Comparison of ENCODE assay signal across 13 mouse cellular contexts in genomic region chr12:82935121-82935762, GRCm38 (mm10).
A peak's percentile ranks its signal among the peaks of the same experiment; 100 is the strongest.
DNase-seq lines count a peak whose midpoint lies in the region; ATAC-seq lines count a peak whose summit lies in the region.
"Had no signal": no experiment of that assay in that cellular context is flagged by ENCODE, and none has a peak within 500 bp of the region (broad histone marks: within the 10 kb centered on the region; RNA-seq: fewer than 3 reads in every experiment).

No protein-coding gene starts in this region.

- no peaks in the 10 kb centered on the region for H3K36me3 ChIP-seq in lung, embryonic 15.5 days
- no peaks in the 10 kb centered on the region for H3K36me3 ChIP-seq in heart, embryonic 10.5 days
- no peaks in the 10 kb centered on the region for H3K36me3 ChIP-seq in intestine, embryonic 16.5 days (ENCODE audit: control insufficient read depth, insufficient read depth, low read length)
- H3K36me3 ChIP-seq: embryonic facial prominence, embryonic 10.5 days; liver, embryonic 12.5 days; midbrain, embryonic 12.5 days had no signal

- no peak overlapping the region for H3K9ac ChIP-seq in lung, embryonic 15.5 days
- no peak overlapping the region for H3K9ac ChIP-seq in intestine, embryonic 16.5 days (ENCODE audit: low read depth, low read length)
- H3K9ac ChIP-seq: liver, embryonic 12.5 days; midbrain, embryonic 12.5 days had no signal

- peaks cover 26% of the 10 kb centered on the region for H3K4me1 ChIP-seq in lung, embryonic 15.5 days
- H3K4me1 ChIP-seq in heart, embryonic 10.5 days: peaks cover 27% of the 10 kb centered on the region
- H3K4me1 ChIP-seq in intestine, embryonic 16.5 days (ENCODE audit: control insufficient read depth, insufficient read depth, low read length): peaks cover 4% of the 10 kb centered on the region; the same call in 1 of the 2 replicates
- H3K4me1 ChIP-seq: embryonic facial prominence, embryonic 10.5 days; liver, embryonic 12.5 days; midbrain, embryonic 12.5 days had no signal

- no peaks in the 10 kb centered on the region for H3K9me3 ChIP-seq in lung, embryonic 15.5 days
- no peaks in the 10 kb centered on the region for H3K9me3 ChIP-seq in heart, embryonic 10.5 days
- no peaks in the 10 kb centered on the region for H3K9me3 ChIP-seq in intestine, embryonic 16.5 days (ENCODE audit: control insufficient read depth, low read length)
- H3K9me3 ChIP-seq: embryonic facial prominence, embryonic 10.5 days; liver, embryonic 12.5 days; midbrain, embryonic 12.5 days had no signal

- WGBS in lung, embryonic 15.5 days: 34% methylated on average over 6 of the region's 6 CpGs
- 64% methylated on average over 6 of the region's 6 CpGs for WGBS in heart, embryonic 10.5 days
- 68% methylated on average over 6 of the region's 6 CpGs for WGBS in intestine, embryonic 16.5 days

- no peak overlapping the region for H3K27ac ChIP-seq in lung, embryonic 15.5 days
- H3K27ac ChIP-seq in heart, embryonic 10.5 days: peak overlapping the region; percentile 80
- H3K27ac ChIP-seq in intestine, embryonic 16.5 days (ENCODE audit: low read length): peak overlapping the region; percentile 57
- H3K27ac ChIP-seq: embryonic facial prominence, embryonic 10.5 days; liver, embryonic 12.5 days; midbrain, embryonic 12.5 days had no signal

- DNase-seq in lung, postnatal 14 days: no peak
- peak; percentile 80 for DNase-seq in heart, embryonic 10.5 days (ENCODE audit: low spot score)
- DNase-seq in lung, postnatal 25 days (ENCODE audit: low spot score): peak; percentile 13
- DNase-seq in urinary bladder, postnatal 10 days (ENCODE audit: low spot score): no peak
- no peak for DNase-seq in gastrocnemius, postnatal 4 days (ENCODE audit: low spot score in 2 of 2)
- DNase-seq: spleen, adult 18-20 months; thymus, adult 18-20 months had no signal

- H3K4me2 ChIP-seq in lung, embryonic 15.5 days: no peak overlapping the region
- H3K4me2 ChIP-seq in intestine, embryonic 16.5 days (ENCODE audit: low read depth, low read length): no peak overlapping the region
- H3K4me2 ChIP-seq: liver, embryonic 12.5 days; midbrain, embryonic 12.5 days had no signal

- no peaks in the 10 kb centered on the region for H3K27me3 ChIP-seq in lung, embryonic 15.5 days
- no peaks in the 10 kb centered on the region for H3K27me3 ChIP-seq in heart, embryonic 10.5 days (ENCODE audit: insufficient read depth, poor library complexity, severe bottlenecking)
- H3K27me3 ChIP-seq in intestine, embryonic 16.5 days (replicated peaks; ENCODE audit: control insufficient read depth, insufficient read depth, low read length): no peaks in the 10 kb centered on the region
- H3K27me3 ChIP-seq: liver, embryonic 12.5 days; midbrain, embryonic 12.5 days had no signal

- H3K4me3 ChIP-seq in lung, embryonic 15.5 days: no peak overlapping the region
- no peak overlapping the region for H3K4me3 ChIP-seq in heart, embryonic 10.5 days
- no peak overlapping the region for H3K4me3 ChIP-seq in intestine, embryonic 16.5 days (ENCODE audit: low read length)
- H3K4me3 ChIP-seq: embryonic facial prominence, embryonic 10.5 days; liver, embryonic 12.5 days; midbrain, embryonic 12.5 days had no signal

- ATAC-seq in lung, embryonic 15.5 days (ENCODE audit: borderline replicate concordance, extremely low read depth, low FRiP score, low TSS enrichment): peak; percentile 33; the same call in 1 of the 2 replicates
- peak; percentile 93 for ATAC-seq in intestine, embryonic 16.5 days
- ATAC-seq: forebrain, embryonic 14.5 days; liver, embryonic 12.5 days had no signal

Comparison
In these comparisons a context has a peak if more than half of its experiments do, and no peak if none do; other contexts are left out.
1. DNase-seq: peak in heart, embryonic 10.5 days (single experiment) and lung, postnatal 25 days (single experiment); none in lung, postnatal 14 days (single experiment), urinary bladder, postnatal 10 days (single experiment) and gastrocnemius, postnatal 4 days (0 of 2).